Mouse (Mus musculus): ENCODE measurements around the gene Vmn2r47. TPM values are rescaled to one million over a fixed set of nuclear protein-coding genes. Genes with fewer than 3 reads are reported as not detected.

Gene Vmn2r47
- not detected for polyA plus RNA-seq (2014; fragmentation: Illumina TruSeq; extraction: RNeasy Lipid Tissue Mini Kit (QIAGEN cat#74804); ENCODE audit: low read depth, low replicate concordance)

GRCm38 (mm10) chr7:9841225-9841624 is at the start of gene Vmn2r47:
Gene Vmn2r47, minus strand, starts transcription at chr7:9841325.

GRCm38 (mm10) chr7:9770471-9770870 is 70.7 kb downstream of the Vmn2r47 start, which contains the start of gene Vmn2r46:
Gene Vmn2r46, minus strand, starts transcription at chr7:9770571.

Other genes with a start within 250 kb of the Vmn2r47 start
- not detected for gene Vmn2r46, start 70.8 kb downstream of the Vmn2r47 start, polyA plus RNA-seq (2014; fragmentation: Illumina TruSeq; extraction: RNeasy Lipid Tissue Mini Kit (QIAGEN cat#74804); ENCODE audit: low read depth, low replicate concordance)
- gene Vmn2r48, start 112.3 kb upstream of the Vmn2r47 start, polyA plus RNA-seq (2014; fragmentation: Illumina TruSeq; extraction: RNeasy Lipid Tissue Mini Kit (QIAGEN cat#74804); ENCODE audit: low read depth, low replicate concordance) = not detected
- not detected for gene Vmn2r49, start 150.9 kb upstream of the Vmn2r47 start, polyA plus RNA-seq (2014; fragmentation: Illumina TruSeq; extraction: RNeasy Lipid Tissue Mini Kit (QIAGEN cat#74804); ENCODE audit: low read depth, low replicate concordance)
- not detected for gene Vmn2r50, start 212.0 kb upstream of the Vmn2r47 start, polyA plus RNA-seq (2014; fragmentation: Illumina TruSeq; extraction: RNeasy Lipid Tissue Mini Kit (QIAGEN cat#74804); ENCODE audit: low read depth, low replicate concordance)

Measured in heart, adult 10 weeks (tissue).